Mouse (Mus musculus): Measurements from ENCODE around the gene Cys1. TPM values are rescaled to one million over a fixed set of nuclear protein-coding genes. Genes with fewer than 3 reads are reported as not detected.
A peak's percentile ranks its signal among the peaks of the same experiment; 100 is the strongest.

Gene Cys1
- polyA plus RNA-seq, 1 experiment from 2014 or later: 0.36 TPM

DNA sequence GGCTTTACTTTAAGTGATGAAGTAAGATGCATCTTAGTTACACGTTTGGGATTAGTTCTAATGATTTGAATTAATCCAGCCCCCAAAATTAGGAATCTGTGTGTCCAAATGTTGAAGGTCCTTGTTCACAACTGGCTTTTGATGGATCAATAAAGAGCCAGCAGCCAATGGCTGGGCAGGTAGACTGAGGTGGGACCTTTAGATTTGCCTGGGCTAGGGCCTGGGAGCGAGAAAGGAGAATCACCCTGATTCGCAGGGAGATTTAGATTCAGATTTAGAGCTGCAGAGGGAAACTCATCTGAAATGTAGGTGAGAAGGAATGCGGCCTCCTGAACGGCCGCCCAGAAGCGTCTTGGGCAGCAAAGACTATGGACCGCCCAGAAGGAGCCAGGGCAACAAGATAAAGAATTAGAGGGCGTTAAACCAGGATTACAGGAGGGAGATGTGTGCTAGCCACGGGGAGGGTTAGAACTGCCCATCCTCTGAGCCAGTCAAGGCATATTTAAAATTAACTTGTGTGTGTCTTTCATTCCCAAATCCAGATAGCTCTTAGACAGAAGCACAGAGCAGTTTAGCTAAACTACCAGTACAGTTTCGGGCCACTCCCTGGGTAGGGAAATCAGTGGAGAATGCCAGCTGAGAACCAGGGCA is 5.2 kb upstream of the Cys1 start:
- Histone ChIP-seq H3K4me2 (ENCODE audit: low read depth, severe bottlenecking) (no peak overlapping the region), H3K36me3 (ENCODE audit: control insufficient read depth, insufficient read depth, low read length) (no peaks in the 10 kb centered on the region), H3K9ac (ENCODE audit: low read length) (no peak overlapping the region), H3K27me3 (ENCODE audit: control insufficient read depth, insufficient read depth, low read length) (peaks cover 9% of the 10 kb centered on the region), H3K4me1 (ENCODE audit: control insufficient read depth, insufficient read depth, low read length) (no peaks in the 10 kb centered on the region), H3K27ac (replicated peaks; ENCODE audit: low read depth, low read length) (no peak overlapping the region), H3K4me3 (ENCODE audit: low read depth, low read length) (no peak overlapping the region), H3K9me3 (ENCODE audit: control insufficient read depth, low read length) (no peaks in the 10 kb centered on the region)
- DNase-seq (ENCODE audit: low spot score): no peak
- 76% methylated on average over 11 of the region's 11 CpGs for WGBS
- no peak for ATAC-seq (ENCODE audit: insufficient number of reproducible peaks, low FRiP score, low TSS enrichment, low read depth)

DNA sequence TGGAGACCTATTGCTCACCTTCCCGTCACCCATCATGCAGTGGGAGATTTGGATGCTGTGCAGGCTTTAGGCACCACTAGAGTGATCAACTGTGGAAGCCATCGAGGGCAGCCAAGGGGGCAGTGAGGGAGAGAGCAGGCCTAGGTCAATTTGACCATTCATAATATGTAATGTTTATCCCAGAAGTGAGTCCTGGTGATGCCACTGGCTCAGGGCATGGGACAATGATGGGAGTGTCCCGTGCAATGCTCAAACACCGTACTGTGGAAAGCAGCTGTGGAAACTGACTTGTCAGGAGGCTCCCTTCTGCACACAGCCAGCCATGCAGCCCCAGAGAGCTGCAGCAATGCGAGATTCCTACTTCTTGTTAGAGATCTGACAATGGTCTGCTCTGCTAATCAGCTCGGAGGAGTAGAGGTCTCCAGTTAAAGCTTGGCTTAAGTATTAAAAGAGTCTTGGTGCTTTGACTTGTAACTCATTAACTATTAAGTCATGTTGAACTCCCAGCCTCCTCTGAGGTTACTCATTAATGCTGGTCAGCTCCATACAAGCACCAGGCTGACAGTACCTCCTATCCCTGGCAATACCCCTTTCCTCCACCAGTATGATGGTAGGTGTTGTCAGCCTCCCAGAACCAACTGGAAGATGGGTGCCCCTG is 4.6 kb upstream of the Cys1 start:
- no peak for DNase-seq (ENCODE audit: low spot score)

GRCm38 (mm10) chr12:24683461-24683860 is 1.8 kb upstream of the Cys1 start:
- no peak for DNase-seq (ENCODE audit: low spot score)
- Histone ChIP-seq H3K36me3 (ENCODE audit: control insufficient read depth, insufficient read depth, low read length) (no peaks in the 10 kb centered on the region), H3K9ac (ENCODE audit: low read length) (no peak overlapping the region), H3K4me1 (ENCODE audit: control insufficient read depth, insufficient read depth, low read length) (no peaks in the 10 kb centered on the region; the same call in 1 of the 2 replicates), H3K27ac (replicated peaks; ENCODE audit: low read depth, low read length) (no peak overlapping the region), H3K27me3 (ENCODE audit: control insufficient read depth, insufficient read depth, low read length) (peaks cover 25% of the 10 kb centered on the region), H3K4me2 (ENCODE audit: low read depth, severe bottlenecking) (no peak overlapping the region), H3K9me3 (ENCODE audit: control insufficient read depth, low read length) (no peaks in the 10 kb centered on the region), H3K4me3 (ENCODE audit: low read depth, low read length) (no peak overlapping the region)
- no peak for ATAC-seq (ENCODE audit: insufficient number of reproducible peaks, low FRiP score, low TSS enrichment, low read depth)
- WGBS: 75% methylated on average over 7 of the region's 7 CpGs

More for the DNA sequence above, 4.6 kb upstream of the Cys1 start:
- no peak overlapping the region for H3K4me2 ChIP-seq (ENCODE audit: low read depth, severe bottlenecking)
- H3K9ac ChIP-seq (ENCODE audit: low read length): no peak overlapping the region
- H3K4me3 ChIP-seq (ENCODE audit: low read depth, low read length): no peak overlapping the region
- no peaks in the 10 kb centered on the region for H3K36me3 ChIP-seq (ENCODE audit: control insufficient read depth, insufficient read depth, low read length)
- no peaks in the 10 kb centered on the region; the same call in 1 of the 2 replicates for H3K4me1 ChIP-seq (ENCODE audit: control insufficient read depth, insufficient read depth, low read length)
- ATAC-seq (ENCODE audit: insufficient number of reproducible peaks, low FRiP score, low TSS enrichment, low read depth): no peak
- no peaks in the 10 kb centered on the region for H3K9me3 ChIP-seq (ENCODE audit: control insufficient read depth, low read length)
- H3K27me3 ChIP-seq (ENCODE audit: control insufficient read depth, insufficient read depth, low read length): peaks cover 16% of the 10 kb centered on the region
- 74% methylated on average over 6 of the region's 6 CpGs for WGBS
- H3K27ac ChIP-seq (replicated peaks; ENCODE audit: low read depth, low read length): no peak overlapping the region

- Histone ChIP-seq H3K27ac (replicated peaks; ENCODE audit: low read depth, low read length) (no peak overlapping the region), H3K4me1 (ENCODE audit: control insufficient read depth, insufficient read depth, low read length) (no peaks in the 10 kb centered on the region; the same call in 1 of the 2 replicates), H3K4me2 (ENCODE audit: low read depth, severe bottlenecking) (no peak overlapping the region), H3K4me3 (ENCODE audit: low read depth, low read length) (no peak overlapping the region), H3K9ac (ENCODE audit: low read length) (no peak overlapping the region), H3K9me3 (ENCODE audit: control insufficient read depth, low read length) (no peaks in the 10 kb centered on the region), H3K27me3 (ENCODE audit: control insufficient read depth, insufficient read depth, low read length) (peaks cover 25% of the 10 kb centered on the region), H3K36me3 (ENCODE audit: control insufficient read depth, insufficient read depth, low read length) (no peaks in the 10 kb centered on the region)
- ATAC-seq (ENCODE audit: insufficient number of reproducible peaks, low FRiP score, low TSS enrichment, low read depth) (no peak), DNase-seq (ENCODE audit: low spot score) (no peak)
- 57% methylated on average over 8 of the region's 8 CpGs for WGBS
These were observed 950 bp upstream of the Cys1 start for GRCm38 (mm10) chr12:24682563-24682962.

GRCm38 (mm10) chr12:24680492-24681285 is 924 bp downstream of the Cys1 start:
- H3K4me2 ChIP-seq (ENCODE audit: low read depth, severe bottlenecking): peak overlapping the region; percentile 96
- H3K27me3 ChIP-seq (ENCODE audit: control insufficient read depth, insufficient read depth, low read length): peaks cover 25% of the 10 kb centered on the region
- peak overlapping the region; percentile 50 for H3K4me3 ChIP-seq (ENCODE audit: low read depth, low read length)
- WGBS: 2% methylated on average over 57 of the region's 61 CpGs
- H3K36me3 ChIP-seq (ENCODE audit: control insufficient read depth, insufficient read depth, low read length): no peaks in the 10 kb centered on the region
- DNase-seq (ENCODE audit: low spot score) (peak; percentile 52), ATAC-seq (ENCODE audit: insufficient number of reproducible peaks, low FRiP score, low TSS enrichment, low read depth) (0 out of 2 replicates have a peak, but pooled peaks have one; percentile 48)
- no peaks in the 10 kb centered on the region; the same call in 1 of the 2 replicates for H3K4me1 ChIP-seq (ENCODE audit: control insufficient read depth, insufficient read depth, low read length)
- H3K9ac ChIP-seq (ENCODE audit: low read length): peak overlapping the region; percentile 65
- H3K27ac ChIP-seq (replicated peaks; ENCODE audit: low read depth, low read length): no peak overlapping the region
- no peaks in the 10 kb centered on the region for H3K9me3 ChIP-seq (ENCODE audit: control insufficient read depth, low read length)

GRCm38 (mm10) chr12:24680096-24680491 is 1.5 kb downstream of the Cys1 start:
- Histone ChIP-seq H3K4me1 (ENCODE audit: control insufficient read depth, insufficient read depth, low read length) (no peaks in the 10 kb centered on the region; the same call in 1 of the 2 replicates), H3K27me3 (ENCODE audit: control insufficient read depth, insufficient read depth, low read length) (peaks cover 25% of the 10 kb centered on the region), H3K9me3 (ENCODE audit: control insufficient read depth, low read length) (no peaks in the 10 kb centered on the region), H3K4me3 (ENCODE audit: low read depth, low read length) (peak overlapping the region; percentile 50), H3K4me2 (ENCODE audit: low read depth, severe bottlenecking) (peak overlapping the region; percentile 96; the same call in 1 of the 2 replicates), H3K27ac (replicated peaks; ENCODE audit: low read depth, low read length) (no peak overlapping the region), H3K9ac (ENCODE audit: low read length) (no peak overlapping the region), H3K36me3 (ENCODE audit: control insufficient read depth, insufficient read depth, low read length) (no peaks in the 10 kb centered on the region)
- no peak for DNase-seq (ENCODE audit: low spot score)
- WGBS: 13% methylated on average over 9 of the region's 9 CpGs
- ATAC-seq (ENCODE audit: insufficient number of reproducible peaks, low FRiP score, low TSS enrichment, low read depth): no peak

GRCm38 (mm10) chr12:24662131-24662530 is 19.5 kb downstream of the Cys1 start:
- peaks cover 5% of the 10 kb centered on the region; the same call in 1 of the 2 replicates for H3K36me3 ChIP-seq (ENCODE audit: control insufficient read depth, insufficient read depth, low read length)
- no peak for ATAC-seq (ENCODE audit: insufficient number of reproducible peaks, low FRiP score, low TSS enrichment, low read depth)
- H3K9ac ChIP-seq (ENCODE audit: low read length): no peak overlapping the region
- 83% methylated on average over 5 of the region's 5 CpGs for WGBS
- H3K27ac ChIP-seq (replicated peaks; ENCODE audit: low read depth, low read length): no peak overlapping the region
- no peaks in the 10 kb centered on the region for H3K9me3 ChIP-seq (ENCODE audit: control insufficient read depth, low read length)
- H3K4me3 ChIP-seq (ENCODE audit: low read depth, low read length): no peak overlapping the region
- H3K4me1 ChIP-seq (ENCODE audit: control insufficient read depth, insufficient read depth, low read length): no peaks in the 10 kb centered on the region
- no peak overlapping the region for H3K4me2 ChIP-seq (ENCODE audit: low read depth, severe bottlenecking)
- no peaks in the 10 kb centered on the region for H3K27me3 ChIP-seq (ENCODE audit: control insufficient read depth, insufficient read depth, low read length)
- DNase-seq (ENCODE audit: low spot score): no peak

DNA sequence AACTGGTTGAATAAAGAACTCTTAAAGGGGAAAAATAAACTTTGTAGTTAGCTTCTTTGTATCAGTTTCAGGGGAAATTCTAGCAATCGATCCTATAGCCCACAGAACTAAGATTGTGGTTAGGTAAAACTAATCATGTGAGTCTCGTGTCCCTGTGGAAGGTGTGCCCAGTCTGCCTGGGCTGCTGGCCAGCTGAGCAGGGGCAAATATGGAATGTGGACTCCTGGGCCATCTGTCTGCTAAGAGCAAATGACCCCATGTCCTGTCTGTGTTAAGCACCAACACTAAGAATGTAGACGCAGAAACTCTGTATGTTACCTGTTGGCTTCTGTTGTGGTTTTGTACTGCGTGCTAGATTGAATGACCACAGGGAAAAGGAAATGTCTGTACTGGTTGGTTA is 20.5 kb downstream of the Cys1 start:
- Histone ChIP-seq H3K27me3 (ENCODE audit: control insufficient read depth, insufficient read depth, low read length) (no peaks in the 10 kb centered on the region), H3K36me3 (ENCODE audit: control insufficient read depth, insufficient read depth, low read length) (peaks cover 5% of the 10 kb centered on the region; the same call in 1 of the 2 replicates), H3K9me3 (ENCODE audit: control insufficient read depth, low read length) (no peaks in the 10 kb centered on the region), H3K27ac (replicated peaks; ENCODE audit: low read depth, low read length) (no peak overlapping the region), H3K9ac (ENCODE audit: low read length) (no peak overlapping the region), H3K4me3 (ENCODE audit: low read depth, low read length) (no peak overlapping the region), H3K4me2 (ENCODE audit: low read depth, severe bottlenecking) (no peak overlapping the region), H3K4me1 (ENCODE audit: control insufficient read depth, insufficient read depth, low read length) (no peaks in the 10 kb centered on the region)
- DNase-seq (ENCODE audit: low spot score): no peak
- no peak for ATAC-seq (ENCODE audit: insufficient number of reproducible peaks, low FRiP score, low TSS enrichment, low read depth)
- 89% methylated on average over 4 of the region's 4 CpGs for WGBS
